Mouse (Mus musculus): ENCODE data around the gene Angptl2.
"Not testable (repeated sequence)": the region's sequence is repeated elsewhere in the genome, so short reads cannot be mapped to it uniquely, and the experiment has no call there.

Angptl2 gene

DNA sequence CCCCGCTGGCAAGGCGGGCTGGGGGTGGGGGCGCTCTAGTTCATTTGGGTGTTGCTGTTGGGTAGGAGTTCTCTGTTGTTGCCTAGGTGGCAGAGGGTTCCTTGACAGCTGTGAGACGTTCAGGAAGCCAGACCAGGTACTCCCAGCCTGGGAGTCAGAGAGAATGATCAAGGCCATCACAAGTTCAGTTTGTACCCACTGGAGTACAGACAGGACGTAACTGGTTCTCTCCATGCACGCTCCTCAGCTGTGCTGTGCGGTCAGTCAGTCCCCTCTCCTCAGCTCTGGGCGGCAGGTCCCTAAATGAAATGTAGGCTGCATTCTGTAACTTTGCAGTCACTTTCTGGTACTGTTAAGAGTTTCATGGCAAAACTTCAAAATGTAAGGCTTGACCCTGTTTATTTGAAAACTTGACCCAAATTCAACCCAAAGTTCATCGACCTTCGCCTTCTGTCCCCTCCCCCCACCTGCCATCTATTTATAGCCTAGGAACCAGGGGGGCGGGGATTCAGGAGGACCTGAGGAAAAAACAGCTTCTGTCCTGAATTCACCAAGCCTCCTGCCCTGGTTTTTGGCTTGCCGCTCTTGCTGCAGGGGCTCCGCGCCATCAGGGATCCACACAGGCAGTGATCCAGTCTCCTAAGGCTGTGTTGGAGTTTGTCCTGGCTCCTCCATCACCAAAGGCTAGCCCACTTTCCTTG is 15.4 kb upstream of the Angptl2 start:
- DNase-seq (ENCODE audit: extremely low read depth, insufficient read length, low spot score), result no peak

- DNase-seq (ENCODE audit: extremely low read depth, insufficient read length, low spot score), result peak; percentile 86
These were observed 12.6 kb upstream of the Angptl2 start for GRCm38 (mm10) chr2:33203284-33203683.

DNA sequence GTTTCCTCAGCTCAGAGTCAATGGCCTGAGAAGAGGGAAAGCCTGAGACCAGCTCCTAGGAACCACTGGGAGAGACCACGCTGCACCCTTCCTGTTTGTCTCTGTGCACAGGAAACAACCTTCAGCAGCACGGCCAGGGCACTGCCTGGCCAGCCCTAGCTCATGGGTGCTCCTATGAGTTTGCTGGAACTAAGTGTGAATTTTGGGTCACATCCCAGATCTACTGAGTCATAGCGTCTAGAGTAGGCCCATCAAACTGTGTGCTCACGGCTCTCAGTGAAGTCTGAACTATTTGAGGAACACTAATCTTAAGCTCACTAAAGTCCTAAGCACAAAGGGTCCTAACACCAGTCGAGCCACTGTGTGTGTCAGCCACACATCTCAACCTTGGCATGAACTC is 10.9 kb upstream of the Angptl2 start:
- peak; percentile 75 for DNase-seq (ENCODE audit: extremely low read depth, insufficient read length, low spot score)

- peak; percentile 71 for DNase-seq (ENCODE audit: extremely low read depth, insufficient read length, low spot score)
These were observed 9.8 kb upstream of the Angptl2 start for GRCm38 (mm10) chr2:33205939-33206525.

- DNase-seq (ENCODE audit: extremely low read depth, insufficient read length, low spot score), result no peak
These were observed 8.8 kb upstream of the Angptl2 start for GRCm38 (mm10) chr2:33207069-33207468.

GRCm38 (mm10) chr2:33208134-33208533 is 7.7 kb upstream of the Angptl2 start:
- DNase-seq (ENCODE audit: extremely low read depth, insufficient read length, low spot score), result no peak

DNA sequence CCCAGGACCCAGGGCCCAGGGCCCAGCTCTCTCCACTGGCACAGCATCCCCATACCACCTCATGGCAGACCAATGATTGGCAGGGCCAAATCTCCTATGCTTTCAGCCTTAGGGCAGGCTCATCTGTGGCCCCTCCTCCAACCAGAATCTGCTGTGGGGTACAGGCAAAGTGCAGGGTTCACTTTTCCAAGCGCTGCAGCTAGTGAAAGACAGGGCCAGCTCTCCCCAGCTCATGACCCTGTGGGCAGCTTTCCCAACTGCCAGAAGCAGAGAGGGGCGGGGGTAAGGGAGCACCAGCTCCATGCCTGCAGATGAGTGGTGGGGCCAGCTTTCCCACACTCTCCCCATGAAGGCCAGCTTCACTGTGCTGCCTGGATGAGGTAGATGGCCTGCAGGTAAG is 5.0 kb upstream of the Angptl2 start:
- no peak for DNase-seq (ENCODE audit: extremely low read depth, insufficient read length, low spot score)

DNA sequence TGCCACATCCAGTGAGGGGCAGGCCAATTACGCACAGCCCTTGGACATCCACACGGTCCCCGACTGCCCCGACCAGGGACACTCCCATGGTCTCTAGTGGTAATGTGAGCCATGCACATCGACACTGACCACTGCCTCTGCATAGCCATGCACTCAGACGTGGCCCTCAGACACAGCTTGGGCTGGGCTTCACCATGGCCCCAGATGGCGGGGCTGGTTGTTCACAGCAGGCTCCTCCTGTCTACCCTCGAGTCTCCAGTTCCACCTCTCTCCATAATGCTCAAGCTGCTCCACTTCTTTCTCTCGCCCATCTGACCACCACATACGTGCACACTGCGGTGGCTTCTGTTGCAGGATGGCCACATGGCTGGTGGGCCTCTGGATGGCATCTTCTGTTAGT is 4.6 kb upstream of the Angptl2 start:
- DNase-seq (ENCODE audit: extremely low read depth, insufficient read length, low spot score), result not testable (repeated sequence)

GRCm38 (mm10) chr2:33215177-33215699 is 631 bp upstream of the Angptl2 start:
- no peak for DNase-seq (ENCODE audit: extremely low read depth, insufficient read length, low spot score)

DNA sequence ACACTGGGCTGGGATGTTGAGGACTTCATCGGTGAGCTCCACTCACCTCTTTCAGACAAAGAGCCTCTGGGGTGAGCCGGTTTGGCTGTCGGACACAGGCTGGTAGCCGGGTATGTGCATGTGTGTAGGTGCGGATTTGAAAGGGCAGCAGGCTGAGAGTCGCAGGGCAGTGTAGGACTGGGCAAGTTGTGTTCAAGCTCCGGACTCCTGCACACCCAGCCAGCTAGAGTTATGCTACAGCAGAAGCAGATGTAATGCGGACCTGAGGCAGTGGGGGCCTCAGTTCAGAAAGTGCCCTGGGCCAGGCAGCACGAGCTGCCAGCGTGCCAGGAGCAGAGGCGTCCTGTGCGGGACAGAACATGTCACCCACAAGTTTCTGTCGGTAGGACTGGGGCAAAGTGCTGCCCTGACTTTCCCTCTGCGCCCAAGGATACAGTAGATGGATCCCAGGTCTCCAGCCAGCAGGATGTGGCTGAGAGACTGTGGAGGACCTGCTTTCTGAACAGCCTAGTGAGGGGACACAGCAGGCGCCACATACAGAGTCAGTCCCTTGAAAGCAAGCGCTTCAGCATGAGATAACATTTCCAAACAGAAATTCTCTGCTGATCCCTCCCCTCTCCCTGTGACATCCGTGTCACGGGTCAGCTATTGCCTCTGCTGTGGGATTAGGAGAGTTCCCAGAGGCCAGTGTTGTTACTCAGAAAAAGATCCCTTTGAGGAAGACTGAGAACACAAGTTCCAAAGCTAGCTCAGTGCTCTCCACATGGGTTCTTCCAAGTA is 966 bp downstream of the Angptl2 start:
- DNase-seq (ENCODE audit: extremely low read depth, insufficient read length, low spot score), result peak; percentile 63

DNA sequence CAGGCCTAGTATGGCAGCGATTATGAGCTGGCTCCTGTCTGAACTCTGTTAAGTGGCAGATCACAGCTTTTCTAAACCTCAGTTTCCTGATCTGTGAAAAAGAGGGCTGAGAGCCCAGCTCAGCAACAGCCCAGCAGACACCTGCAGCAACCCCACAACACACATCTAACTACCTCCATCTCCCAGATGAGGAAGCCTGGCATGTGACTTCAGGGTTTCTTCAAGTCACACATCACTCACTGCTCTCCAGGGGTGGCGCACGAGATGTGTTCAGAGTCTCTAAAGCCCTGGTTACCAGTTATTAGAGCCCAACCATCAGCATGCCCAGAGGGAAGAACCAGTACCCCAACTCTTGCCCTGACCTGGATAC is 1.5 kb downstream of the Angptl2 start:
- DNase-seq (ENCODE audit: extremely low read depth, insufficient read length, low spot score), result no peak

- no peak for DNase-seq (ENCODE audit: extremely low read depth, insufficient read length, low spot score)
These were observed 3.2 kb downstream of the Angptl2 start for GRCm38 (mm10) chr2:33218903-33219625.

DNA sequence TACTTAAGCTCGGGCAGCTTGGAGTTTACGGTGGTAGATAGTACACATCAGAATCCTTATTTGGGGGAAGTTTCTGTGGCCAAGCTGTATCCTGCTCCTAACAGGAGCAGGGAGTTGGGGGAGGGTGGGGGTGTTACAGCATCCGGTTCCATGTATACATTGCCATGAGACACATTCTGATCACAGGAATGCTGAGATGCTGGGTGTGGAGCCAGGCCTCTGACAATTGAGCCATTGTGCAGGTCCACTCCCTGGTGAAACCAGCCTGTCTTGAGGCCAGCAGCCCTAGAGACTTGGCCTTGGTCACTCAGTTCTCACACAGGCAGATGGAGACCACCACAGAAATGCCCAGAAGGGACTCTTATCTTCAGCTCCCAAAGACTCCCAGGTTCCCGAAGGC is 3.8 kb downstream of the Angptl2 start:
- peak; percentile 54 for DNase-seq (ENCODE audit: extremely low read depth, insufficient read length, low spot score)

- DNase-seq (ENCODE audit: extremely low read depth, insufficient read length, low spot score), result no peak
These were observed 4.4 kb downstream of the Angptl2 start for GRCm38 (mm10) chr2:33220246-33220645.

DNA sequence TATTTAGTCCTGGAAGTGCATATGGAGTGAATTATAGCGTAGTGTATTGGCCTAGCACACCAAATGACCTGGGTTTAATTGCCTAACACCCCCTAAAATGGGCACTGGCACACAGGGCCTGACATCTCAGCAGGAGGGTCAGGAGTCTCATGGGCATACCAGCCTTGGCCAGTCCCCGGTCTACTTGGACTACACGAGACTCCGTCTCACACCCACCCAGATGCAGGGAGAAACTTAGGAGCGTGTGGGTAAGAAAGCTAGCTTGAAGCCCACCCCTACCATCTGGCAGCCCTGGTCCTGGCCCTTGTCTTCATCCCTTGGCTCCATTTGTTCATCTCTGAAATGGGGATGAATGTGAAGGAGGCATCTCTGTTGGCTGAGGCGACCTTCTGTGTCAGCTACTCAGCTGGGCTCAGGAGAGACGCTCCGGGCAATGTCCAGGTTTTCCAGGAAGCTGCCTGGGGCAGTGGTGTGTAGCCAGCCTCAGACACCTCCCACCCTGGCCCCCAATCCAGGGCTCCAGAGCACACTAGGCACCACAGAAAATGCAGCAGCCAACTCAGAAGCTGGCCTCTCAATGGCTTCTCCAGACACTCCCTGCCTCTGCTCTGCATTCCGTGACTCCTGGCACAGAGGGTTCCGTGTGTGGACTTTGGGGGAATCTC is 4.9 kb downstream of the Angptl2 start:
- no peak for DNase-seq (ENCODE audit: extremely low read depth, insufficient read length, low spot score)

GRCm38 (mm10) chr2:33221339-33221900 is 5.6 kb downstream of the Angptl2 start:
- peak; percentile 95 for DNase-seq (ENCODE audit: extremely low read depth, insufficient read length, low spot score)

- DNase-seq (ENCODE audit: extremely low read depth, insufficient read length, low spot score), result no peak
These were observed 6.6 kb downstream of the Angptl2 start for GRCm38 (mm10) chr2:33222480-33222879.

DNA sequence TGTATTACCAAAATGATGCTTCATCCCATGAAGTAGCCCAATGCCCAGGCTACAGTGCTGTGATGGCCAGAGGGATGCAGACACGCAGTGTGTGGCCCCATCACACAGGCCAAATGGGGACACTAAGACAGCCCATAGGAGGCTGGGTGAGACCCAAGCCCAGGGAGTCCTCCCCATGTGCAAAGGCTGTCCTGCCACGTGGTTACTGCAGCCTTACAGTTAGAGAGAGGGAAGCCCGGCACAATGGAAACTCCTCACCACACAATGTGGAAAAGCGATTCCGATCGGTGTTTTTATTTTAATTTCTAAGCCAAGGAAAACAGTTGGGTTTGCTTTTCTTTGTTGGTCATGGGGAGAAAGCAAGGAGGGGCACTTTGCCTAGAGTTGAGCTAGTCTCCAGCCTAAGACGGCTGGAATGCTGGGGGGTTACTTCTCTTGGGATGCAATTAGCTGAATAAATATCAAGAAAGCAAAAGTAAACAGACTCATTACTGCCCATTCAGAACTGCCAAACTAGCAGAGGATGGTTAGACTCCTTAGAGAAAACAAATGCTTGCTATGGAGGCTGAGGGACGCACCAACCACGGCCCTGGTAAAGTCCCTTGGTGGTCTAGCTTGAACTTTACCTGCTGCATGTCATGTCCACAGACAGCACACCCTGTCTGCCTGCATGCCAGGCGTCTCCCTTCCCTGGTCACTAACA is 7.9 kb downstream of the Angptl2 start:
- no peak for DNase-seq (ENCODE audit: extremely low read depth, insufficient read length, low spot score)

- no peak for DNase-seq (ENCODE audit: extremely low read depth, insufficient read length, low spot score)
These were observed 10.1 kb downstream of the Angptl2 start for GRCm38 (mm10) chr2:33225921-33226320.

- DNase-seq (ENCODE audit: extremely low read depth, insufficient read length, low spot score), result no peak
These were observed 12.2 kb downstream of the Angptl2 start for GRCm38 (mm10) chr2:33228077-33228476.

Measured in 3134 (cell line).